Mouse (Mus musculus): ENCODE data around the gene Dmgdh.
A peak's percentile ranks its signal among the peaks of the same experiment; 100 is the strongest.

The Dmgdh gene

DNA sequence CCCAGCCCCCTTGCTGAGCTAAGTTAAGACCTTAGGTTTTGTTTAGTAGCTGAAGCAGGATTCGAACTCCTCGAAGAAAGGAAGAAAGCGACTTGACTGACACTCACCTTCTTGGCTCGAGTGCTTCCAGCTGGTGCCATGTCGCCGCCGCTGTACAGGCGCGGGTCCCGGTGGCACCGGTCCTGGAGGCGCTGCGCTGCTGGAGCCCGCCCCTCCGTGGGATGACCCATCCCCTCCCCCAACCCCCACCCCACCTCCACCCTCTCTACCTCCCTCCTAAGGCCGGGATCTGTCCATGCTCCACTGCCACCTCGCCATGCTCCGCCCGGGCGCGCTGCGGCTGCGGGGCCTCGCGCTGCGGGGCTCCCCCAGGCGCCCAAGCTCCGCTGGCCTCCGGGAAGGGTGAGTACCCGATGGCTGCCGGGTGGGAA, at the start of gene Dmgdh, which contains the start of gene Bhmt2:
Gene Dmgdh, plus strand, starts transcription at position 303 of the 431 bp plus-strand sequence.
Gene Bhmt2, minus strand, starts transcription at position 172 of the 431 bp plus-strand sequence.
- DNase-seq (ENCODE audit: low read depth), result no peak

DNA sequence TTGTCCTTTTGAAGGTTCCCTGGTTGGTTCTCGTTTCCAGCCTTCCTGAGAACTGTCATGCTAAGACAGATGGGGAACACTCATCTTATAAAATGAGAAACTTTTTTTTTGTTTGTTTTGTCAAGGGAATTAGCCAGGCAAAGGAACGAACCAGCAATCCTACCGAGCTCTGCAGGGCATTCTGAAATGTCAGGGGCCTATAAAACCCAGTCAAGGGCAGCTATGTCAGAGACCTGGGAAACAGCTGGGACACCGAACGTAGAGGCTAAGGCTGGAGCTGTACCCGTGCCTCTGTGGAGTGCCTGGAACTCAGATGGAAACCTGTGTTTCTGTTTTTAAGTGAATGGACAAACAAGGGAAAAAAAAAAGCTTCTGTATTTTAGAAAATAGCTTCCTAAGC, 45.4 kb upstream of the Dmgdh start:
- no peak for DNase-seq (ENCODE audit: low read depth)

DNA sequence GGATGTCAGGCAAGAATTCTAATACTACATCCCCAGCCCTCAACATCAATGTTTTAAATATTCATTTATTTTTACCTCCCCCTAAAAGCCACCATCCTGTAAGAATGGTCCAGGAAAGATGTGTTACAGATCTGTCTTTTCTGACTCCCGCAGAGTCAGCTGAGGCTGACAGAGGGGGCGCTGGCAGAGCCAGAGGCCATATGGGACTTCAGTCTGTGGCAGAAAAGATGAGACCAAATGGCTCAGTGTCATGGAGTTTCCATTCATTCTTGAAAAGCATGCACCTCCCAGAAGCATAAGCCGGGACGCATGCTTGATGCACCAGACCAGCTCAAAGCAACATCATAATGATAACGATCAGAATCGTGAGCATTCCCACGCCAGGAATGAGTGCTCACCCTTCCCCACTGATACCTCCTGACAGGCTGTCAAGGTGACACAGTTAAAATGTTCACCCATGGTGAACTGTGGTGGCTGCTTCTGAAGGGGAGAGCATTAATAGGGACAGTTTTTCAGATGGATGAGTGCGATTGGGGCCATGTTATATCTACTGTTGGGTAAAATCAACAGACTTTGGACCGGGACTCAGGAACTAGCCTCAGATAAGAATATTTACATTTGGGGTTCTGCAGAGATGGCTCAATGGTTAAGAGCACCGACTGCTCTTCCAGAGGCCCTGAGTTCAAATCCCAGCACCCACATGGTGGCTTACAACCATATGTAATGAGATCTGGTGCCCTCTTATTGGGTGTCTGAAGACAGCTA, 43.1 kb upstream of the Dmgdh start:
- DNase-seq (ENCODE audit: low read depth), result no peak

DNA sequence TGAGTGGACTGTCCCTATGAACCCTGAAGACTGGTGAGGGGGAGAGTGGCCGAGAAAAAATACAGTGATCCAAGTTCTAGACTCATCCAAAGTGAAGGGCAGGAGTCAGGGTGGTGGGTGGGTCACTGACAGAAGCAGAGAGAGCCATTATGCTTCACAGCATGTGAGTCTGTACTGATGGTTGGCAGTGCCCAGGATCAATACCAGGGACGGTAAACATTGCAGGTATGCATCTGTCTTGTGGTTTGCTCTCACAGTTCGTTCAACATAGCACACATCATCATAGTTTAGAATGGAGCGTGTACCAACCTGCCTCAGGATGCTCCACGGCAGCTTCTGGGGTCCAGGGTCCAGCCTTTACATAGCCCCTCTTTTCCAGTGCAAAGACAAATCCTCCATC, 41.3 kb upstream of the Dmgdh start:
- no peak for DNase-seq (ENCODE audit: low read depth)

DNA sequence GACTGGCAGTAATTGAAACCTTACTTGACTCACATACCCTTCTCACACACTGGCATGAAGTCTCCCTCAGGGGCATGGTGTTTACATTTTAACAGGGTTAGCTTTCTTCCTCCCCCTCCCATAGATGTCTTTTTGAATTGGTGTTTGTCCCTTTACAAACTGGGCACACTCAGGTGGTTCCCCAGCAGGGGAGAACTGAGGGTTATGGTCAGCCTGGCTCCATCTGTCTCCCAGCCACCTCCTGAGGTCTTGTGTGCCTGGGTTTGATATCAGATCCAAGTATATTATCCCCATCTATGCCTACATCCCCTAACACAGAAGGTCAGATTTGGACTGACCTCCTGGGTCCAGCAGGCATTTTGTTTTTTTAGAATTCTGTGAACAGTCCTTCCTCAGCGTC, 37.7 kb upstream of the Dmgdh start:
- no peak for DNase-seq (ENCODE audit: low read depth)

DNA sequence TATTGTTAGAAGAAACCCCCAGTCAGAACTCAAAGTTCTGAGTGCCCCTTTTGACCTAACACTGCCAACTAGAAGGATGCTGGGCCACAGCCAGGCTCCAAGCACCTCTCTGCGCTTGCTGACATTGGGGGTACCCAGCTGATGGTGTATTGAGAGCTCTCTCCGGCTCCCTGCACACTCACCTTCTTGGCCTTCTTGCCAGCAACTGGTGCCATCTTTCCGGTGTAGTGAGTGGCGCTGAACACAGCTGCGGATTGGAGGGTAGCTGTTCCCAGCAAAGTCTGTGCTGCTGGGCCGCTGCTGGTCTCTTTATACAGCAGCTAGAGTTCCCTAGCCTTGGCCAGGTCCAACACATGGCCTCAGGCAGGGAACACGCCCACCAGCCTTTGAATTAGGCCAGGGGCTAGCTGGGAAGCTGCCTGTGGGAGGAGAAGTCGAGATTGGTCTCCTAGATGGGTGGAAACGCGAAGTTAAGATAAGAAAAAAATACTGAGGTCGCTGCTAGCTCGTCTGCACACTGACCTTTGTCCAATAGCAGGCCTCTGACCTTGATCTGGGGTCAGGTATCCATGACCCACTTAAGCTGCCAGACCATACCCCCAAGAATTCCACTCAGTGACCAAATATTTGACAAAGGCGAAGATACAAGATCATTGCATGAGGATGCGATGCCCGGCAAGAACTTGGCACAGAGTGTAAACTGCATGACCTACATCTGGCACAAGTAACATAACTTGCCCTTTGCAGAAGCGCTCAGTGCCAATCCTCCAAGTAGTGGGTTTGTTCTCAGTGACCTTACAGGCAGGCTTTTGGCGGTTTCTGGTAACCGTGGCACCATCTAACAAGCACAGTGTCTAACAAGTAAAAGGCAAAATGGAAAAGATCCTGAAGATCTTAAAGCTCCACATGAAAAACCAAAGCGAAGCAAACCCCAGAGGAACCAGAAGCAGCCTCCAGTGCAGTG, 36.7 kb upstream of the Dmgdh start, which contains the start of gene Bhmt:
Gene Bhmt, minus strand, starts transcription at position 680 of the 964 bp plus-strand sequence.
- DNase-seq (ENCODE audit: low read depth), result no peak

DNA sequence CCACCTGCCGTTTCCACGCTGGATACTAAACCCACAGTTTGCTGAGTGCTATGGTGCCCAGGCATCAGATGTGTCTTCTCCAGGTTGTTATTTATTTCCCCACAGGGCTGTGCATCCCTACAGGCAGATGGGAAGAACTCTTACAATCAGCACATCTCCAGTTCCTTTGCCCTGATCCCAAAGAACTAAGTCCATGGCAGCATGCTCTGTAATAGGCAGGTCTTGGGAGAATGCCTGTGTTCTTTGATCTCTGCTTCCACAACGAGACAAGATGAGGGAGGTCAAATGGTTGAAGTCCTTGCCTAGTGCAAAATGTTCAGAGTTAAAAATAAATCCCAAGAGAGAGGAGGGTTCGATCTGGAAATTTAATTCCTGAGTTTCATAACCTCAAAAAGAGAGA, 34.6 kb upstream of the Dmgdh start:
- DNase-seq (ENCODE audit: low read depth), result no peak

DNA sequence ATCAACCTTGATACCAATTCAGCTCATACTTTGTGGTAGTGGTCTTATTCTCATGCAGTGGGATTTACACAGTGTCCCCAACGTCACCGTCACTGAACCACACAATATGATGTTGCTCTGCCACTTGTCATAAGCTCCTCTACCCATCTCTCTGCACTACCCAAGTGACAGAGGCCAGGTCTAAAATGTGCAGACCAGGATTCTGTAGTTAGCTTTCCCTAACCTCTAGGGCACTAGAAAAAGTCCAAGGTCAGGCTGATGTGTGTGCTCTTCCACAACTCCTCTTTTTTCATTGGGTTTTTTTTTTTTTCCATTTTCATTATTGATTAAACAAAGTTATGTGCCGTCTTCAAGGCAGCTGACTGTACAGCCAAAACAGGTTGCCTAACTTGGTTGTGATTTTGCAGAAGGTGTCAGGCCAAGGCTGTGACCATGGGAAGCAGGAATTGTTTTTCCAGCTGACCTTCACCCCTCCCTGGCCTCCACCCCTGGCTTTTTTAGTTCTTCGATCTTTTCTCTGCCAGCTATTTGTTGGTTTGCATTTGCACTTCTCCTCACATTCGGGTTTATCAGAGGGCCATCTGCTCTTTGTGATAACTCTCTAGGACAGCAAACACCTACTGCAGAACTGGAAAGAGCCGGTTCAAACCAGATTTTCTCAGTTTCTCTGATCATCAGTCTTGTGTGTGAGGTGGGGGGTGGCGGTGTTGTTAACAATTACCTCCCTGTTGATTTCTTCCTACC, 25.7 kb upstream of the Dmgdh start:
- DNase-seq (ENCODE audit: low read depth), result no peak

DNA sequence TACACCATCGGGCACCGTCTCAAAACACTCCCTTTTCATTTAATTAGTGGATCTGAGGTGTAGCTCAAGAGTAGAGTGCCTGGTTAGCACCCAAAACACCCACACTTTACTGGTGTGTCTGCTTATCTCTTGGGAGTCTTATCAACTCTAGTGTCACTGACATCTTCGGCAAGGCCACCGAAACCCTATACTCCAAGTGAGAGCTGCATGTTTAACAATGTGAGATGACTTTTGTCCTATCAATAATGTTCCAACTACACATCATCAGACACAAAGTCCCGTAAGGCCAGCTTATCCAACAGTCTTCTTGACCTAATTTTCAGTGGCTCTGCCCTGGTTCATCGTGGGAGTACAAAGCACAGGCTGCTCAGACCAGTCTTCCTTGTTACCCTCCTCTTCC, 20.9 kb upstream of the Dmgdh start:
- no peak for DNase-seq (ENCODE audit: low read depth)

DNA sequence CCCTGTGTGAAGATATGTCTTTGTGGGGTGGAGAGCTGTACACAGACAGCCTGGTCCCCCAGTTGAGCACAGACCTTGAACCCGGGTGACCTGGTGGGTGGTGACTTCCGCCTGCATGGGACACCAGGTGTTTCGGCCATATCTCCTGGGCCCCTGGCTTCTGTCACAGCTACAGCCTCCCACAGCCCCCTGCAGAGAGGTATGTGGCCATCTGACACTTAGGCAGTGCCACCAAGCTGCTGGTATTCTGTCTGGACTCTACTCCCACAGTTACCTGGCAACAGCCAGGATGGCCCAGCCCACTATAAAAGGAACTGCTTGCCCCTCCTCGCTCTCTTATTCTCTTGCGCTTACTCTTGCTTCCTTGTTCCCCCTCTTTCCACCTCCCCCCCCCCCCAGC, 16.3 kb upstream of the Dmgdh start:
- DNase-seq (ENCODE audit: low read depth), result no peak

DNA sequence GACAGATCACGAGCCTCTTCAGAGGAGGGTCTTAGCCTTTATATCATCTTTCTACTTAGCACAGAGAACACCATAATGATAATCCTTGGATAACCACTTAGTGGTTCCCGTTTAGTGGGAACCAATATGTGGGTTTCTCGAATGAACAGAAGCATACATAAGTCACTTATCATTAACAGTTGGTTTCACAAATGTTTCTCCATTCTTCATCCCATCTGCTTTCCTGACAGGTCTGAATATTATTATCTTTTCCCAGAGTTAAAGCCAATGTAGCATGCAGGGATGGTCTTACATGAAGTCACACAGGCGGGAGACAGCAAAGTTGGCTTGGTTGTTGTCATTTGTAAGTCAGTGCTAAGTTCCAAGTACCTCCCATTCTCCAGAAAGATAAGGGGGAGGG, 6.6 kb upstream of the Dmgdh start:
- DNase-seq (ENCODE audit: low read depth), result no peak

DNA sequence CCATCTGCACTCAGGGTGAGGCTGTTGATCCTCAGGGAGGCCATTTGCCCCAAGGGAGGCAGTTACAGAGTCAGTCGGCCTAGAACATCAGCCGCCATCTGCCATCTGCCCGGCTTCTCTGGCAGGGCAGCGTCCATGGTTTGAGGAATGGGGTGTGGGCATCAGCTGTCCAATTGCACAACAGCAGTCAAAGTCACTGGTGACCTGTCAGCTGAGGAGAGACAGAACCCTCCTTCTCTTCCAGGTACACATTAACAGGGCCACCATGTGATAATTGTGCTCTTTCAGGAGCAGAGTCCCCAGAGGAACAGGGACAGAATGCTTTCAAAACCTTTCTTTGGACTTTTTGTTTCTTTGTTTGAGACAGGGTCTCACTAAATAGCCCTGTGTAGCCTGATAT, 1.9 kb upstream of the Dmgdh start:
- DNase-seq (ENCODE audit: low read depth), result no peak

DNA sequence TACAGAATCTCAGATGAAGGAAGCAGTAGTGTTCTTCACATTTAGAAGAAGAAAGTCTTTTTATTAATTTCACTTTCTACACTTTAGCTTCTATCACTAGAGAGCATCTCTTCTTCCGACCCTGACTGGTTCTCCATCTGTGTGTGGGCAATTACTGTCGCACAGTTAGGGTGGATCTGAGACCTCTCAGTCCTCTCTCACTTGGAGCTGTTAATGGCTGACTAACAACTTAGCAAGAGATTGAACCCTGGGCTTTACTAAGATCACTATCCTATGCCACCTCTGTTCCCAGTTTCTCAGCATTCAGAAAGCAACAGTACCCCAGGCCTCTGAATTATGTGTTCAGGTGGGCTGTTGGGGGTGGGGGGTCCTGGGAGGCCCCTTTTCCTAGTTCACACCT, 937 bp upstream of the Dmgdh start:
- DNase-seq (ENCODE audit: low read depth), result no peak

DNA sequence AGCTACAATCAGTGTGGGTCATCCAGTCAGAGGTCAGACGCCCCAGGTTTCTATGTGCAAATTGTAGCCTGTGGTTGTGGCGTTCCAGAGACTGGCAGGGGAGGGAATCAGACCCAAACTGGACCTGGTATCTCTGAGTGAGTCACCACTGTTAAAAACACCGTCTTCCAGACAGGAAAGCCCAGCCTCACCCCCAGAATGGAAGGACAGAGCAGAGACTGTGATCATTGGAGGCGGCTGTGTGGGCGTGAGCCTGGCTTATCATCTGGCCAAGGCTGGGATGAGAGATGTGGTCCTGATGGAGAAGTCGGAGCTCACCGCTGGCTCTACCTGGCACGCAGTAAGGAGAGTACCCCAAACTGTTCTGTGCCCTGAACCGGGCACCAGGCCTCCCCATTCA, 2.6 kb downstream of the Dmgdh start:
- no peak for DNase-seq (ENCODE audit: low read depth)

DNA sequence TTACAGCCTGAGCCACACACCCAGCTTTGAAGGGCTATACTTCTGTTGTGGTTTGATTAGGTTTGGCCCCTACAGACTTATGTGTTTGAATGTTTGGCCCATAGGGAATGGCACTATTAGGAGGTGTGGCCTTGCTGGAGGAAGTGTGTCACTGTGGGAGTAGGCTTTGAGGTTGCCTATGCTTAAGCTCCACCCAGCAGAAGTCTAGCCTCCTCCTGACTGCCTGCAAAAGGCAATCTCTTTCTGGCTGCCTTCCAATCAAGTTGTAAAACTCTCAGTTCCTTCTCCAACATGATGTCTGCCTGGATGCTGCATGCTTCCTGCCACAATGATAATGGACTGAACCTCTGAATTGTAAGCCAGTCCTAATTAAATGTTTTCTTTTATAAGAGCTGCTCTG, 9.1 kb downstream of the Dmgdh start:
- peak; percentile 3 for DNase-seq (ENCODE audit: low read depth)

DNA sequence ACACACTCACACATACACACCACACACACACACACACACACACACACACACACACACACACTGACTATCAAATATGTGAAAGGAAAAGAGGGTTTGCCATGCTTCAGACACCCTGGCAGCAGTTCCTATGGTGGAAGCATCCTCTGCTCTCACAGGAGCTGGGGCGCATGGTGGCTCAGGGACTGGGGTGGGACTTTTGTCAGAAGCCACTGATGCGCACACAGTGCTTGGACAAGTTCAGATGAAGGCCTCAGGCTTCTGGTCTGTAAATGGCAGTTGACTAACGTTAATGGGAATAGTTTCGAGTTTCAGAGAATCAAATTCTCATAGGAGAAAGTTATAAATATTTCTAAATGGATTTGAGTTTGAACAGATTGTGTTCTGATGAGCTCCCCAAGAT, 11.0 kb downstream of the Dmgdh start:
- DNase-seq (ENCODE audit: low read depth), result no peak

DNA sequence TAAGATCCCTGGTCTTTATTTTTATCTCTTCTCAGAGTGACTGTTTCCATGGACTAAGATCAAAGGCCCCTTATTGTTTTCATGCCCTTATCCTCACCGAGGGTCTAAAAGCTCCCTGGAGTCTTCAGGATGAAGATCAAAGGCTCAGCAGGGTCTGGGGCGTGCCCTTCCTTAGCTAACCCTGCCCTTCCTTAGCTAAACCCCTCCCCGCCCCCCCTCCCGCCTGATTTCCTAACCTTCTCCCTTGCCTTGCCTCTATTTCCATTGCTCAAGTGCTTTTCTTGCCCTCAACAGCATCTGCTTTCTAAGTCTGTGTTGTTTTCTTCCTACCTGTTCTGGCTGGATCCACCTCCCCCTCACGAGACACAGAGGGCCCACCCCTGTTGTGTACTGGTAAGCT, 13.1 kb downstream of the Dmgdh start:
- DNase-seq (ENCODE audit: low read depth), result no peak

DNA sequence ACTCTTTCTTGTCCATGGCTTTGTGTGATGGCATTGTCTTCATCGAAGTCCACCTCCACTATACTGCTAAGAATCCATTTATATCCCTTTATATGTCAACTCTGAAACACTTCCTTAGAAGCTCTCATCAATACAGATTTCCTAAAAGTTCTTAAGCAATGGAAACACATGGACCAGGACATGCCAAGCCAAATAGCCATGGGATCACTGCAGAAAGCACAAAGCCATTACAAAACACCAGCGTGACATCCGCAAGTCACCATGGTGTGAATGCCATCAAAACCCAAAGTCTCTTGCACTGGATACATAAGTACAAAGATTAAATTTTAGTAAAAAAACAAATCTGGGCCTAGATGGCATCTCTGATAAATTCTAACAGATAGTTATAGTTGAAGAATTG, 15.3 kb downstream of the Dmgdh start:
- no peak for DNase-seq (ENCODE audit: low read depth)

DNA sequence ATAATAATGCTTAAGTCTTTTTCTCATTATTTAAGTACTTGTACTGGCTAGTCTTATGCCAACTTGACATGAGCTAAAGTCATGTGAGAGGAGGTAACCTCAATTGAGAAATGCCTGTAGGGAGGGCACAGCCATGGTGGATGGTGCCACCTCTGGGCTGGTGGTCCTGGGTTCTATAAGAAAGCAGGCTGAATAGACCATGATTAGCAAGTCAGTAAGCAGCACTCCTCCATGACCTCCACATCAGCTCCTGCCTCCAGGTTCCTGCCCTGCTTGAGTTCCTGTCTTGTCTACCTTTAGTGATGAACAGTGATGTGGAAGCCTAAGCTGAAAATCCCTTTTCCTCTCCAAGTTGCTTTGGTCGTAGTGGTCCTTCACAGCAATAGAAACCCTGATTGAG, 16.6 kb downstream of the Dmgdh start:
- no peak for DNase-seq (ENCODE audit: low read depth)

DNA sequence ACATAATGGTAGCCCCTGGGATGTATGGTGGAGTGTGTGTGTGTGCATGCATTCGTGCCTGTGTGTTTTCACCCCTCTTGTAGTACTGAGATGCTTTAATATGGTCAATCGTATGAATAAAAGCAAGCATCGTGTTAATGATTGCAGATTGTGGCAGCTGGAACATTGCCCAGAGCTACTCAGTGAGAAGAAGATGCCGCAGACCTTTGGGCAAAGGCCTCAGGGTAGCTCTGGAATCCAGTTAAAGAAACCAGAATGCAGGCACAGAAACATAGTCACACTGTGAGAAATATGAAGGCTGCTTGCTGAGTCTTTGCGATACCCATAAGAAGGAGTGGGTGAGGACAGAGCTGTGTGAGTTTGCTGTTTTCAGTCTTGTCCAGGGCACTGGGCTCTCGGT, 24.6 kb downstream of the Dmgdh start:
- no peak for DNase-seq (ENCODE audit: low read depth)

DNA sequence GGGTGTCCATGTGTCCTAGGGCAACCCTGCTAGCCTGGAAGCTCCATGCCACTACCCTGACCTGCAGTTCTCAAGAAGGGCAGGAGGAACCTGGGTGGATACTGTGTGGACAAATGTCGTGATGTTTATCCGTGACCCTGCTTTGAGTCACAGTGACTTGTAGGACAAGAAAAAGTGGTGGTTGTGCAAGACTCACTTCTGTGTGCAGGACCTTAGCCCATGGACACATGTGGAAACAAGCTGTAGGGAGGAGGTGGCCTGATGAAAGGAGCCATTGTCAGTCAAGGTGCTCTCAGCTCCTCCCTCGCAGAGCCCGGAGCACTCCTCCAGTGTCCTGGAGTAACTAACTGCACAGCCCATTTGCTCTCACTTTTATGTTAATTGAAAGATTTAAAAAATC, 31.5 kb downstream of the Dmgdh start:
- DNase-seq (ENCODE audit: low read depth), result no peak

DNA sequence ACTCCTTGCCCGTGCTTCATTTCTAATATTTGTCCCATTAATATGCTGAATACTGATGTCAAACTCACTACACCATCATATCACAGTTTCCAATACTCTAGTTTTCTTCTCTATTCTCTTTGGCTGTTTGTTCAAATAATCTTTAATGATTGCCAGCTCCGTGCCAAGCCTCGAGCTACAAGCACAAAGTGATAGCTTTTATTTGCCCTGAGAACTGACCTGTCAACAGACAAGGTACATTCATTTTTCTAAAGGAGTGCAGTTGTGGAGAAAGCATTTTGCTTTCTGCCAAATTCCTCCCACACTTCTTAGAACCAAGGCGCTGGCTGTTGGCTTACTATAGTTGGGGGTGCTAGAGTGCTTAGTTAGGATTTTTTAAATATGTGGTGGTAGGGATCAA, 33.0 kb downstream of the Dmgdh start:
- DNase-seq (ENCODE audit: low read depth), result no peak

All from NIH3T3 (cell line).